Mouse (Mus musculus): ENCODE results near the gene Ccdc51. TPM values are rescaled to one million over a fixed set of nuclear protein-coding genes. Genes with fewer than 3 reads are reported as not detected.

Gene Ccdc51
- total RNA-seq, 2 experiments from 2014 or later = 10.4 to 11.1 TPM

- DNase-seq = peak; percentile 74 to 75
- intact Hi-C loops (cut with DNase I) = no loop called here
Measured at GRCm38 (mm10) chr9:109095137-109095982, 13.1 kb downstream of the Ccdc51 start, which contains the start of gene Plxnb1. TSS of gene Plxnb1 (plus strand) at chr9:109095389.

DNA sequence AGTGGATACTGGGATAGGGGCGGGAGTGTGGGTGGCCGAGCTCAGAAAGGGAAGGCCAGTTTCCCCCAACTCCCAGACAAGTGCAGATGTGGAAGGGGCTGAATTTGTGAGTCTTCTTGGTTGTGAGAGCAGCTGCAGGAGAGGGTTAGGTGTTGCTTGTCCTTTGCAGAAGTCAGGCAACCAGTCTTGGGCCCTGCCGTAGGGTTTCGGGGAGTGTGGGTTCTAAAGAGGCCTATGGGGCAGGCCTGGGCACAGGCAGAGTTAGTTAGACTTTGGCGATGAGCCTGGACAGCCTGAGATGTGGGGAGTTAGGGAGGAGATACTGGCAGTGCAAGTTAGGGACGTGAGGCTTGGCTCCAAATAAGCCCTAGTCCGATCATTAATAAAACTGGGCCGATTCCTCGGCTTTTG, 14.0 kb downstream of the Ccdc51 start:
- intact Hi-C loops (cut with DNase I) = no loop called here

DNA sequence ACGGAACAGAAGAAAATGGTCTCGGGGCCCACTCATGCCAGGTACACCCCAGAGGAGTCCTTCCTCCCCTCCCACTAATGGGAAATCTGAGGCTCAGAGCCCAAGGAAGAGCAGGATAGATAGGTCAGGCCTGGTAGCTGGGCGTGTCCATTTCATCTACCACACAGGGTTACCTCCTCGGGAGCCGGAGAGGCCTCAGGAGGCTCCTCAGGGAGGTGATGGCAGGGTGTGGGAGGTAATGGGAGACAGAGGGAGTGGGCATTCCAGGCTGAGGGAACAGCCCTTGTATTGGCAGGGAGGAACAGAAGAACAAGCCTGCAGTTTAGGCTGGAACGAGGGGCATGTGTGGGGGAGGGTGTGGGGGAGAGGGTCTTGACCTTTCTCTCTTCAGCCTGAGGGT, 14.6 kb downstream of the Ccdc51 start:
- intact Hi-C loops (cut with DNase I) = no loop called here
- DNase-seq = no peak

More for the DNA sequence above, 14.0 kb downstream of the Ccdc51 start:
- peak in 1 of 2 experiments; percentile 28 for DNase-seq

DNA sequence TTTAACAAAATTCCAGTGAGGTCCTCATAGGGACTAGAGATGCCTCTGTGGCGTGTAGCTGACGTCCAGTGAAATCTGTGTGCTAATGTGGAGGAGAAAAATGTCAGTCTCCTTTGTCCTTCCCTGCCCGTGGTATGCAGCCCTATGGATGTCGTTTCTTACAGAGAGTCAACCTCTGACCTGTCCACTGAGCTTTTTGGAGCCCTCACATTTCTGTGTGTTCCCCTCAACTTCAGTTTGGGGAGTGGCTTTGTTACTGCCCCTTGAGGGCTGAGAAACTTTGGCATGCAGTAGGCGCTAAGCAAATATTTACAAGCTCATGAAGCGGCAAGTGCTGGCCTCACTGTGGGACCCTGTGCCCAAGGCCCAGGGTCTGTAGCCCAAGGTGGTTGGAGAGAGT, 15.0 kb downstream of the Ccdc51 start:
- intact Hi-C loops (cut with DNase I) = no loop called here
- DNase-seq = no peak

DNA sequence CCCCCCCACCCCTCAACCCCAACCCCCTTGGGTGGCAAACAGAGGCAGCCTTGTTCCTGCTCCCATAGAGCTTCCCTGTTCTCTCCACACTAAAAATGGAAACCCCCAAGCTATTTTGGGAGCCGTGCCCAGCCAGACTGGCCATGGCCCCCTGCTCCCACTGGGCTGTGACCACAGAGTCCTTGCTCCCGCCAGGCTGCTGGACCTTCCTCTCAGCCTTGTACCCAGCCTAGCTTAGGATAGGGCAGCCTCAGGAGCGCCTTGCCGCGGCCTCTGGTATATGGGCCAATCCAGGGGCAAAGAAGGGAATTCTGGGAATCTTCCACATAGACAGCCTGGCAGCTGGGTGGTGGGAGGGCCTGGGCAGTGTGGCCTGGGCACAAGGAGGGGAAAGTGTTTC, 15.5 kb downstream of the Ccdc51 start:
- DNase-seq = peak; percentile 45 to 60
- intact Hi-C loops (cut with DNase I) = no loop called here

DNA sequence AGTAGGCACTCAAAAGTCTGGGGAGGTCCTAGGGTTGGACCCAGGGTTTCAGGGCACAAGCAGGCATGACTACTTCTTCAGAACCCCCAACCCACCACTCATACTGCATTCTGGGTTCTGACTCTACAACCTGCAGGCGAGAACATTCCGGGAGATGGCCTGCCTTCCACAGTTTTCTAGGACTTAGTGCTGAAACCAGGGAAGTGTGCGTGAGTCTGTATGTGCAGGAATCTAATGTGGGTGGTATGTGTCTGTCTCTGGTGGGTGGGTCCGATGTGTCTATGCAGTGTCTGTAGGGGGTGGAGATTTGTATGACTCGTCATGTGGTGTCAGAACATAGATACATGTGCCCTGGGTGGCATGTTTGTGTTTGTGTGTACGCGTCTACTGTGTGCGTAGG, 16.1 kb downstream of the Ccdc51 start:
- intact Hi-C loops (cut with DNase I) = no loop called here
- no peak for DNase-seq

DNA sequence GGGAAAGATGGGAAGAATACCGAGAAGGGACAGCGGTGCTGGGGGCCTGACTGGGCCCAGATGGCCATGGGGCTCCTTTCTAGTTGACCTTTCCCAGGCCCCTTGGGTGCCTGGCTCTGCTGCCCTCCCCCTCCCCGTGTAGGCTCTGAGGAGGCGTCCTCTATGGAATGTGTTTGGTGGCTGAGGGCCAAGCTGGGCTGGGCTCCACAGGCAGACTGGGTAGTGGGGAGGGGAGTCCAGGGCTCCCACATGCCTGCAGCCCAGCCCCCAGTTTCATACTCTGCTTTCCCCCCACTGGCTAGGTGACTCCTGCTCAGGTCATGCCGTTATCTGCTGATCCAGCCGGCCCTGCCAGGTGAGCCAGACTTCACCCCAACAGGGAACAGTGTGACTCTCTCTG, 16.7 kb downstream of the Ccdc51 start:
- DNase-seq = peak; percentile 70 to 79
- intact Hi-C loops (cut with DNase I) = no loop called here

GRCm38 (mm10) chr9:109100307-109100928, 18.1 kb downstream of the Ccdc51 start:
- intact Hi-C loops (cut with DNase I) = no loop called here

DNA sequence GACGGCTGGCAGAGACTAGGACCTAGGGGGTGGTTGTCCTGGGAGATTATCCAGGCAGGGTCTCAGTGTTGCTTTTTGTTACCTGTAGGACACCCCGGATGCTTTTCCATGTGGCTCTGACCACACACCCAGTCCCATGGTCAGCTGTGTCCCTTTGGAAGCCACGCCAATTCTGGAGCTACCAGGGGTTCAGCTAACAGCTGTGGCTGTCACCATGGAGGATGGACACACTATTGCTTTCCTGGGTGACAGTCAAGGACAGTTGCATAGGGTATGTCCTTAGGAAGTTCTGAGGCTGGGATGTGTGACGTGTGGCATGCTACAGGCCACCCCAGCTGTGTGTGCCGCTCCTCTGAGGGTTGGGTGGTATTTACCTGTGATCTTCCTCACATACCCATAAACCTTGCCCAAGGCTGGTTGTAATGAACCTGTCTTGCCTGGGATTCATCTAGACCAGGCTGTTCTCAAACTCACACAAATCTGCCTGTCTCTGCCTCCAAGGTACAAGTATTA, 19.7 kb downstream of the Ccdc51 start:
- DNase-seq = no peak
- intact Hi-C loops (cut with DNase I) = no loop called here

More at GRCm38 (mm10) chr9:109100307-109100928, 18.1 kb downstream of the Ccdc51 start:
- no peak for DNase-seq

DNA sequence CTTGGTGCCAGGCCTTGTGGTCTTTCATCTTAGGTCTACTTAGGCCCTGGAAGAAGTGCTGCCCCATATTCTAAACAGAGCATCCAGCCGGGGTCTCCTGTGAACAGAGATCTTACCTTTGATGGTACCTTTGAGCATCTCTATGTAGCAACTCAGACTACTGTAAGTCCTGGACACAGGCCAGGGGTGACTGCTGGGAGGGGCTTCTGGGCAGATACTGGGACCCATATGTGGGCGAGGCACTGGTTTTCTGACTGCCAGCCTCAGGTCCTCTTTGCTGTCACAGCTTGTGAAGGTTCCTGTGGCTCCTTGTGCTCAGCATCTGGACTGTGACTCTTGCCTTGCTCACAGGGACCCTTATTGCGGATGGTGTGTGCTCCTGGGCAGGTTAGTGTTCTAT, 20.2 kb downstream of the Ccdc51 start:
- DNase-seq = no peak
- intact Hi-C loops (cut with DNase I) = no loop called here

DNA sequence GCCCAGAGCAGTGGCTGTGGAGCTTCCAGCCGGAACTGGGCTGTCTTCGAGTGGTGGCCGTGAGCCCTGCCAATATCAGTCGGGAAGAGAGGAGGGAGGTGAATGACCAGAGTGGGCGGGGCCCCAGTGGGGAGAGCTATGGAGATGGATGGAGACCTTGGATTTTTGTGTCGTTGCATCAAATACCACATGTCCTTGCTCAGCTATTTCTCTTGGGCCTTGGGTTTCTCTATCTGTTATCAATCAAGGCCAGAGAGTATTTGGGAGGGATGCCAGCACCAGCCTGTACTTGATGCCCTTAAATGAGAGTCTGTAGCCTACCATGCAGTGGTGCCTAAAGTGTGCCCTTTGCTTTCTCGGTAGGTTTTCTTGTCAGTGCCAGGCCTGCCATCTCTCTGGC, 21.0 kb downstream of the Ccdc51 start:
- intact Hi-C loops (cut with DNase I) = no loop called here
- peak in 1 of 2 experiments; percentile 42 for DNase-seq

DNA sequence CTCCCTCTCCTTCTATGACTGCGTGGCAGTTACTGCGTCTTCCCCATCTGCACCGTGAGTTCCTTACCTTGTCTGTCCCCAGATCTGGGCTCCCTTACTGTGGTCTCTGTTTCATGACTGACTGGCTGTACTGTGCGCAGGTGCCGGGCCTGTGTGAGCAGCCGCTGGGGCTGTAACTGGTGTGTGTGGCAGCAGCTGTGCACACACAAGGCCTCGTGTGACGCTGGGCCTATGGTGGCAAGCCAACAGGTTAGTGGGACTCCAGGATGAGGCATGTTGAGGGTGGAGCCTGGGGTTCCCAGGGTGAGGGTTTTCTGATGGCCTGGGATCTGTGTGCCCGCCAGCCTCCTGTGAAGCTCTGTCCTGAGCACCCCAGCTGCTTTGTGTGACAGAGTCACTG, 21.8 kb downstream of the Ccdc51 start:
- intact Hi-C loops (cut with DNase I) = no loop called here
- no peak for DNase-seq

DNA sequence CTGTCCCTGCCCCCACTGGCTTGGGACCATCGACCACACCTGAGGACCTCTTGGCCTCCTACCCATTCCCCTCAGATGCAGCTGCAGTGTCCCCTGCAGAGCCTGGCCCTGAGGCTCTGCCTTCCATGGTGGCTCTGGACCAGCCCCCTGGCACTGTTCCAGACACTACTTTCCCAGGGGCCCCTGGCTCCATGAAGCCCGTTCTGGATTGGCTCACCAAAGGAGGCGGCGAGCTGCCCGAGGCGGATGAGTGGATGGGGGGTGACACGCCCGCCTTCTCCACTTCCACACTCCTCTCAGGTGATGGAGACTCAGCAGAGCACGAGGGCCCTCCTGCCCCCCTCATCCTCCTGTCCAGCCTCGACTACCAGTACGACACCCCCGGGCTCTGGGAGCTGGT, 22.7 kb downstream of the Ccdc51 start:
- intact Hi-C loops (cut with DNase I) = no loop called here

DNA sequence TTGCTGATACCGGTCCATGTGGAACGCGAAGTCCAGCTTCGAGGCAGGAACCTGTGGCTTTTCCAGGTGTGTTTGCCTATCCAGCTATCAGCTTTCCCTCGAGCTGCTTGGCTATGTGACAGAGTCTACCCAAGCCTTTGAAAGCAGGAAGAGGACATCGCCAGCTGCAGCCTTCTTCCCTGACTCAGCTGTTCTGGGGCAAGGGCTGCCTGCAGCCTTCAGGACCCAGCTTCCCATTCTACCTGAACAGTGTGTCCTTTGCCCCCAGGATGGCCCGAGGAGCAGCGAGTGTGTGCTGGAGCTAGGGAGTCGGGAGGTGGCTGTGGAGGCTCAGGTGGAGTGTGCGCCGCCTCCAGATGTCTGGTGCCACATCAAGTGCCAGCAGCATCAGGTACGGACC, 23.4 kb downstream of the Ccdc51 start:
- no peak for DNase-seq
- intact Hi-C loops (cut with DNase I) = no loop called here

More for the DNA sequence above, 22.7 kb downstream of the Ccdc51 start:
- DNase-seq = peak in 1 of 2 experiments; percentile 35

DNA sequence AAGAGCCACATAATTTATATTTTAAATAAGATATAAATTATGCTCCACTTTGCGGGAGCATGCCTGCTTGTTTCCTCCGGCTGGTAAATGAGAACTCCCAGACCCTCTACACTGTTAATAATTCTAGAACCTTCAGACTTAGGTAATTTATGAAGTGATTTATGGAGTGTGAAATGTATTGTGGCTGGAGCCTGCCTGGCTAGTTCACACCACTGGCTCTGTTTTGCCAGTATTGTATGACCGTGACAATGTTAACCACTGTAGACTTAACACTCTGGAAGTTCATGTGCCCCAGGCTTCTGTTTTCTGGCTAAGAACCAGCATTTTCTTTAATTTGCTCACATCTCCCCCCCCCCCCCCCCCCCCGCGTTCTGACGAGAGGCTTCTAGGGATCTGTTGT, 25.0 kb downstream of the Ccdc51 start:
- intact Hi-C loops (cut with DNase I) = no loop called here
- no peak for DNase-seq

GRCm38 (mm10) chr9:109110240-109110639, 27.9 kb downstream of the Ccdc51 start:
- intact Hi-C loops (cut with DNase I) = no loop called here
- no peak for DNase-seq

DNA sequence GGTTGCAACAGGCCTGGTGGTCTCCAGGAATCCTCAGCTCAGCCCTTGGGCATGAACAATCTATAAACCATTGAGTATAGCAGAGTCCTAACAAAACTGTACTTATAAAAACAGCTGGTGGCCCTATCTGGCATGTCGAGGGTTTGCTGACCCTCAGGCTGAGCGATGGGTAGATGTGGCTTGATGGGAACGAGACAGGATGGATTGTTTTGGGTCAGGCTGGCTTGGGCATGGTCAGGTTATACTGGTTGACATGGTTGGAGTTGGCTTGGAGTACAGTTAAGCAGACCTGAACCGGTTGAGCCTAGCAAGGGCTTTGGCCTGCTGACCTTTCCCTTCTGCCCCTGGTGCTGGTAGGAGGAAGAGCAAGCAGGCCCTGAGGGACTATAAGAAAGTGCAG, 28.8 kb downstream of the Ccdc51 start:
- intact Hi-C loops (cut with DNase I) = no loop called here
- no peak for DNase-seq

- intact Hi-C loops (cut with DNase I) = no loop called here
- DNase-seq = no peak
Measured at GRCm38 (mm10) chr9:109111591-109111990, 29.3 kb downstream of the Ccdc51 start.

- DNase-seq = no peak
- intact Hi-C loops (cut with DNase I) = no loop called here
Measured at GRCm38 (mm10) chr9:109113331-109113730, 31.0 kb downstream of the Ccdc51 start.

DNA sequence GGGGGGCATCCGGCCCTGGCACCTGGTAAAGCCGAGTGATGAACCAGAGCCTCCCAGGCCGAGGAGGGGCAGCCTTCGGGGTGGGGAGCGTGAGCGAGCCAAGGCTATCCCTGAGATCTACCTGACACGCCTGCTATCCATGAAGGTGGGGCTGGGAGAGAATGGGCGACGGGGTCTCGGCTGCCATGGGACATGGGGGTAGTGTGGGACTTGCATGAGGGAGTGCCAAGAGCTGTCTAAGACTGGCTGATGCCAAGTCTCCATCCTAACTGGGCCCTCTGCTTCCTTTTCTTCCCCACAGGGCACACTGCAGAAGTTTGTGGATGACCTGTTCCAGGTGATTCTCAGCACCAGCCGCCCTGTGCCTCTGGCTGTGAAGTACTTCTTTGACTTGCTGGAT, 32.0 kb downstream of the Ccdc51 start:
- intact Hi-C loops (cut with DNase I) = no loop called here
- DNase-seq = no peak

DNA sequence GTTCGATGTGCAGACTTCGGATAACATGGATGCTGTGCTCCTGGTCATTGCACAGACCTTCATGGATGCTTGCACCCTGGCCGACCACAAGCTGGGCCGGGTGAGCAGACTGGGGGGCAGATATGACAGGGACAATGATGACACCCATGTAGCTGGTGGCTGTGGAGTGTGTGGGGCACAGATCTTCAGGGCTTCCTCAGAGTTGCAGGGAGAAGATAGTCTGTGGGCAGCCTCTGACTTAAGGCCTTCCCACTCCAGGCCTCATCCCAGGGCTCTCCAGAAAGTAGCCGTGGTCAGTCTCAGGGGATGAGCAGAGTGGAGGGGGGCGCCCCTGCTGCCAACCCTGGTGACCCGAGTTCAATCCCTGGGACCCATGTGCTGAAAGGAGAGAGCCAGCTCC, 32.6 kb downstream of the Ccdc51 start:
- DNase-seq = no peak
- intact Hi-C loops (cut with DNase I) = no loop called here

- intact Hi-C loops (cut with DNase I) = no loop called here
- no peak for DNase-seq
Measured at GRCm38 (mm10) chr9:109116205-109116604, 33.9 kb downstream of the Ccdc51 start.
